Mouse (Mus musculus) kidney, adult 11 months (tissue): ENCODE measurements at regions not wholly inside any gene's neighbourhood (a gene's known extent, or its start where the extent isn't known, plus 50 kb on each side); places are given as distances from the start of the nearest gene placed in this dataset.
"Not testable (repeated sequence)": the region's sequence is repeated elsewhere in the genome, so short reads cannot be mapped to it uniquely, and the experiment has no call there.

Source experiments
- DNase-seq: peaks from one replicate; pipeline ENCODE4 v3.0.0; 2022

- no peak for DNase-seq
Measured at GRCm38 (mm10) chr1:165014328-165014727, 79.0 kb upstream of the Xcl1 start.

GRCm38 (mm10) chr1:165013428-165013827 is 78.1 kb upstream of the Xcl1 start:
- no peak for DNase-seq

- no peak for DNase-seq
Measured at GRCm38 (mm10) chr1:165012376-165012775, 77.0 kb upstream of the Xcl1 start.

GRCm38 (mm10) chr1:164999515-164999914 is 64.2 kb upstream of the Xcl1 start:
- no peak for DNase-seq

GRCm38 (mm10) chr1:164998621-164999020 is 63.3 kb upstream of the Xcl1 start:
- DNase-seq, result no peak

- no peak for DNase-seq
Measured at GRCm38 (mm10) chr1:164997660-164998059, 62.3 kb upstream of the Xcl1 start.

GRCm38 (mm10) chr1:164994247-164994660 is 58.9 kb upstream of the Xcl1 start:
- DNase-seq, result no peak

GRCm38 (mm10) chr1:164993175-164993875 is 58.0 kb upstream of the Xcl1 start:
- not testable (repeated sequence) for DNase-seq

GRCm38 (mm10) chr1:164988982-164989381 is 53.7 kb upstream of the Xcl1 start:
- DNase-seq, result no peak

GRCm38 (mm10) chr1:164988191-164988590 is 52.9 kb upstream of the Xcl1 start:
- DNase-seq, result no peak

GRCm38 (mm10) chr1:164985521-164985920 is 50.2 kb upstream of the Xcl1 start:
- not testable (repeated sequence) for DNase-seq
